Mouse (Mus musculus) hindbrain, embryonic 16.5 days (tissue): Measurements from ENCODE around the gene Lcp2. TPM values are rescaled to one million over a fixed set of nuclear protein-coding genes. Genes with fewer than 3 reads are reported as not detected.

Experiments used
- ATAC-seq: fragments of 200-750 bp; cut with Nextera tagmentation; 2 replicates; pipeline ENCODE4 v1.8.0; 2017; ENCODE audit warnings: moderate TSS enrichment, moderate library complexity
- H3K27ac ChIP-seq: fragments of 300-500 bp; sonication (generic); 2 replicates; pipeline ENCODE4 v1.5.1; 2014; ENCODE audit warnings: low read depth, mild to moderate bottlenecking, control low read depth, low read length, moderate library complexity
- H3K27me3 ChIP-seq: fragments of 300-500 bp; sonication (generic); replicated peaks from 2 replicates; pipeline ENCODE4 v1.6.1; 2014; ENCODE audit warnings: low read length; ENCODE audit not compliant: control insufficient read depth, insufficient read depth
- H3K36me3 ChIP-seq: fragments of 300-500 bp; sonication (generic); 2 replicates; pipeline ENCODE4 v1.6.1; 2014; ENCODE audit warnings: mild to moderate bottlenecking, low read length, moderate library complexity, mixed read lengths; ENCODE audit not compliant: control insufficient read depth, insufficient read depth
- H3K4me1 ChIP-seq: fragments of 300-500 bp; sonication (generic); 2 replicates; pipeline ENCODE4 v1.6.1; 2014; ENCODE audit warnings: low read depth, low read length; ENCODE audit not compliant: control insufficient read depth, insufficient read depth
- H3K4me2 ChIP-seq: fragments of 300-500 bp; sonication (generic); 2 replicates; pipeline ENCODE4 v1.6.1; 2014; ENCODE audit warnings: mild to moderate bottlenecking, low read length, control low read depth, moderate library complexity
- H3K4me3 ChIP-seq: fragments of 300-500 bp; sonication (generic); 2 replicates; pipeline ENCODE4 v1.5.1; 2014; ENCODE audit warnings: mild to moderate bottlenecking, low read length, control low read depth, moderate library complexity
- H3K9ac ChIP-seq: fragments of 300-500 bp; sonication (generic); 2 replicates; pipeline ENCODE4 v1.6.1; 2014; ENCODE audit warnings: low read depth, mild to moderate bottlenecking, control low read depth, low read length, moderate library complexity
- H3K9me3 ChIP-seq: fragments of 300-500 bp; sonication (generic); 2 replicates; pipeline ENCODE4 v1.6.1; 2014; ENCODE audit warnings: mild to moderate bottlenecking, low read length, moderate library complexity; ENCODE audit not compliant: control insufficient read depth
- WGBS: fragments of 180-500 bp; shearing (Covaris S2); extraction: QIAGEN DNeasy Blood & Tissue Kit; methylation state at CpG from one replicate; pipeline ENCODE4 v1.1.7; 2014; 5-methylcytosine and 5-hydroxymethylcytosine counted together
- polyA plus RNA-seq: library from polyadenylated mRNA; unstranded; fragments of >200 nt; fragmentation: Nextera tagmentation; extraction: Ambion mirVana; gene quantifications from 2 replicates; pipeline ENCODE4 v1.2.1, GENCODE M21; 2015

Lcp2 gene
- polyA plus RNA-seq: 2.3 TPM in 2 replicates

GRCm38 (mm10) chr11:34046767-34047541, at the start of gene Lcp2:
TSS of gene Lcp2 (plus strand) at chr11:34046920.
- no peak within 1 kb of the TSS for H3K9ac ChIP-seq
- no peaks in the 10 kb centered on the region for H3K4me1 ChIP-seq
- H3K27me3 ChIP-seq: no peaks in the 10 kb centered on the region
- no peaks in the 10 kb centered on the region for H3K9me3 ChIP-seq
- H3K27ac ChIP-seq: no peak within 1 kb of the TSS
- WGBS: 91% methylated on average over 6 of the region's 6 CpGs
- no peaks in the 10 kb centered on the region for H3K36me3 ChIP-seq
- no peak for ATAC-seq
- no peak within 1 kb of the TSS for H3K4me3 ChIP-seq
- no peak within 1 kb of the TSS for H3K4me2 ChIP-seq

GRCm38 (mm10) chr11:33998244-33998643, 48.5 kb upstream of the Lcp2 start:
- 36% methylated on average over 10 of the region's 10 CpGs for WGBS
- Histone ChIP-seq H3K4me2 (no peak overlapping the region), H3K9me3 (no peaks in the 10 kb centered on the region), H3K27ac (peak overlapping the region; percentile 39; the same call in 1 of the 2 replicates), H3K27me3 (no peaks in the 10 kb centered on the region), H3K9ac (peak overlapping the region; percentile 35; the same call in 1 of the 2 replicates), H3K4me1 (peaks cover 8% of the 10 kb centered on the region), H3K4me3 (no peak overlapping the region), H3K36me3 (no peaks in the 10 kb centered on the region)
- ATAC-seq: peak; percentile 62

GRCm38 (mm10) chr11:34000416-34000815, 46.3 kb upstream of the Lcp2 start:
- no peak for ATAC-seq

GRCm38 (mm10) chr11:34001938-34002592, 44.7 kb upstream of the Lcp2 start:
- Histone ChIP-seq H3K9me3 (no peaks in the 10 kb centered on the region), H3K27me3 (no peaks in the 10 kb centered on the region), H3K4me2 (no peak overlapping the region), H3K36me3 (no peaks in the 10 kb centered on the region), H3K9ac (no peak overlapping the region), H3K4me3 (no peak overlapping the region), H3K4me1 (peaks cover 4% of the 10 kb centered on the region), H3K27ac (no peak overlapping the region)
- WGBS: 17% methylated on average over 5 of the region's 5 CpGs
- ATAC-seq: no peak

More at GRCm38 (mm10) chr11:34000416-34000815, 46.3 kb upstream of the Lcp2 start:
- Histone ChIP-seq H3K9me3 (no peaks in the 10 kb centered on the region), H3K27ac (no peak overlapping the region), H3K9ac (no peak overlapping the region), H3K4me1 (peaks cover 4% of the 10 kb centered on the region), H3K27me3 (no peaks in the 10 kb centered on the region), H3K4me3 (no peak overlapping the region), H3K36me3 (no peaks in the 10 kb centered on the region), H3K4me2 (no peak overlapping the region)
- 81% methylated on average over 3 of the region's 3 CpGs for WGBS

GRCm38 (mm10) chr11:34002593-34002965, 44.1 kb upstream of the Lcp2 start:
- Histone ChIP-seq H3K9me3 (no peaks in the 10 kb centered on the region), H3K9ac (no peak overlapping the region), H3K27me3 (no peaks in the 10 kb centered on the region), H3K36me3 (no peaks in the 10 kb centered on the region), H3K4me1 (peaks cover 4% of the 10 kb centered on the region), H3K4me3 (no peak overlapping the region), H3K27ac (no peak overlapping the region), H3K4me2 (no peak overlapping the region)
- WGBS: 79% methylated on average over 5 of the region's 5 CpGs
- no peak for ATAC-seq

- no peak overlapping the region for H3K9ac ChIP-seq
- no peak overlapping the region for H3K4me3 ChIP-seq
- H3K4me2 ChIP-seq: no peak overlapping the region
- no peak for ATAC-seq
- H3K4me1 ChIP-seq: no peaks in the 10 kb centered on the region
- H3K27ac ChIP-seq: no peak overlapping the region
- WGBS: 91% methylated on average over 2 of the region's 2 CpGs
- no peaks in the 10 kb centered on the region for H3K27me3 ChIP-seq
- H3K36me3 ChIP-seq: no peaks in the 10 kb centered on the region
- no peaks in the 10 kb centered on the region for H3K9me3 ChIP-seq
Measured at GRCm38 (mm10) chr11:34007616-34008015, 39.1 kb upstream of the Lcp2 start.

- WGBS: 88% methylated on average over 11 of the region's 11 CpGs
- no peak overlapping the region for H3K4me3 ChIP-seq
Measured at GRCm38 (mm10) chr11:34008214-34008613, 38.5 kb upstream of the Lcp2 start.

GRCm38 (mm10) chr11:34008702-34009101, 38.0 kb upstream of the Lcp2 start:
- H3K4me1 ChIP-seq: no peaks in the 10 kb centered on the region
- H3K27me3 ChIP-seq: no peaks in the 10 kb centered on the region
- no peak overlapping the region for H3K27ac ChIP-seq
- 45% methylated on average over 9 of the region's 9 CpGs for WGBS
- H3K36me3 ChIP-seq: no peaks in the 10 kb centered on the region
- ATAC-seq: 0 out of 2 replicates have a peak, but pooled peaks have one; percentile 40
- H3K9ac ChIP-seq: no peak overlapping the region
- H3K4me3 ChIP-seq: no peak overlapping the region
- no peaks in the 10 kb centered on the region for H3K9me3 ChIP-seq
- H3K4me2 ChIP-seq: no peak overlapping the region

More at GRCm38 (mm10) chr11:34008214-34008613, 38.5 kb upstream of the Lcp2 start:
- 0 out of 2 replicates have a peak, but pooled peaks have one; percentile 25 for ATAC-seq
- Histone ChIP-seq H3K27ac (no peak overlapping the region), H3K36me3 (no peaks in the 10 kb centered on the region), H3K4me1 (no peaks in the 10 kb centered on the region), H3K9ac (no peak overlapping the region), H3K9me3 (no peaks in the 10 kb centered on the region), H3K4me2 (no peak overlapping the region), H3K27me3 (no peaks in the 10 kb centered on the region)

GRCm38 (mm10) chr11:34009316-34010087, 37.2 kb upstream of the Lcp2 start:
- no peak overlapping the region for H3K27ac ChIP-seq
- no peak overlapping the region for H3K4me2 ChIP-seq
- 73% methylated on average over 12 of the region's 12 CpGs for WGBS
- no peaks in the 10 kb centered on the region for H3K4me1 ChIP-seq
- H3K9me3 ChIP-seq: no peaks in the 10 kb centered on the region
- no peaks in the 10 kb centered on the region for H3K27me3 ChIP-seq
- no peak overlapping the region for H3K4me3 ChIP-seq
- no peak for ATAC-seq
- H3K36me3 ChIP-seq: no peaks in the 10 kb centered on the region
- no peak overlapping the region for H3K9ac ChIP-seq
